ENCODE assay signal across 8 mouse cellular contexts in the genomic region with DNA sequence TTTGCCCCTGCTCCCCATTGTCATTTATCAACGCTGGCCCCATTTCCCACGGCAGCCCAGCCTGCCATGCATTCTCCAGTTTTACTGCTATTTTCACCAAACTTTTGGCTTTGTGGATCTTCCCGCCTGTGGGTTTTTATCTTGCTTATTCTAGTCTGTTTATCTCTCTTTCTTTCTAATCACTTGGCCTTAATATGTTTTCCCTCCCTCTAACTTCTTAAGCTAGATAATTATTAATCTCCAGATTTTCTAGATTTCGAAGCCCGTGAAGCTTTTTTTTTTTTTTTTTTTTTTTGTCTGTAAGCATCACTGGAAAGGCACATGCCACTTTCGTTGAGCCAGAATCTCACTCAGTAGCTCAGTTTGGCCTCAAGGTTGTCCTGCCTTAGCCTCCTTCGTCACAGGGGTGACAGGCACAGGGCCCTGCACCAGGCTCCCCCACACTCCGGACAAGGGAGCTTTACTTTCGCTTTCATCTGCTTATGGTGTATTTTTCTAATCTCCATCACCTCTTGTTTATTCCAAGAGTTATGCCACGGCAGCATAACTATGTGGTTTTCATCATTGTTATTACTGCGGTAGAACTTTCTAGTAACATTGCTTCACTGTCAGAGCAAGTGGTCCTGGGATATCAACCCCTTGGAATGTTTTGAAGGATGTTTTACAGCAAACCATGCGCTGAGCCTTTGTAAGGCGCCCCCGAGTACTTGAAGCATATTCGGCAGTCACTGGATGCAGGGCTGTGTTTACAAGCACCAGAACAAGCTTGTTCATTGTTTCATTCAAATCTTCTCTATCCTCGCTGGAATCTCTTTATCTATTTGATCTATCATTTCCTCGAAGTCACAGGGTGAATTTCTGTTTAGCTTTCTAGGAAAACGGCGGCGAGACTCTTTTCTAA.
DNase-seq lines count a peak whose midpoint lies in the region; ATAC-seq and TF ChIP-seq lines count a peak whose summit lies in the region.

No protein-coding gene starts in this region.

- H3K9me3 ChIP-seq in hindbrain, postnatal 0 days (ENCODE audit: low read length): no peaks in the 10 kb centered on the region
- no peaks in the 10 kb centered on the region for H3K9me3 ChIP-seq in hindbrain, embryonic 10.5 days
- H3K9me3 ChIP-seq in intestine, embryonic 14.5 days (ENCODE audit: control insufficient read depth, low read length): no peaks in the 10 kb centered on the region

- no peaks in the 10 kb centered on the region for H3K4me1 ChIP-seq in hindbrain, postnatal 0 days (ENCODE audit: insufficient read depth, low read length)
- peaks cover 22% of the 10 kb centered on the region for H3K4me1 ChIP-seq in hindbrain, embryonic 10.5 days (replicated peaks)
- peaks cover 20% of the 10 kb centered on the region for H3K4me1 ChIP-seq in intestine, embryonic 14.5 days (replicated peaks; ENCODE audit: control insufficient read depth, insufficient read depth, low read length)

- H3K27me3 ChIP-seq in hindbrain, postnatal 0 days (ENCODE audit: insufficient read depth, low read length): no peaks in the 10 kb centered on the region
- peaks cover 30% of the 10 kb centered on the region for H3K27me3 ChIP-seq in hindbrain, embryonic 10.5 days (ENCODE audit: insufficient read depth, poor library complexity, severe bottlenecking)
- H3K27me3 ChIP-seq in intestine, embryonic 14.5 days (replicated peaks; ENCODE audit: control insufficient read depth, insufficient read depth, low read length): no peaks in the 10 kb centered on the region

- no peak for TF ChIP-seq CTCF in hindbrain, postnatal 0 days (IDR thresholded peaks at IDR 0.05; ENCODE audit: low read depth)

- WGBS in hindbrain, postnatal 0 days: 58% methylated on average over 20 of the region's 20 CpGs
- 76% methylated on average over 20 of the region's 20 CpGs for WGBS in hindbrain, embryonic 10.5 days
- WGBS in intestine, embryonic 14.5 days: 46% methylated on average over 20 of the region's 20 CpGs

- H3K27ac ChIP-seq in hindbrain, postnatal 0 days: no peak overlapping the region
- H3K27ac ChIP-seq in hindbrain, embryonic 10.5 days: no peak overlapping the region
- H3K27ac ChIP-seq in intestine, embryonic 14.5 days (ENCODE audit: low read depth): no peak overlapping the region

- H3K36me3 ChIP-seq in hindbrain, postnatal 0 days (ENCODE audit: insufficient read depth, low read length): no peaks in the 10 kb centered on the region
- H3K36me3 ChIP-seq in hindbrain, embryonic 10.5 days: no peaks in the 10 kb centered on the region
- no peaks in the 10 kb centered on the region for H3K36me3 ChIP-seq in intestine, embryonic 14.5 days (ENCODE audit: control insufficient read depth, insufficient read depth, low read length)

- peak overlapping the region; percentile 23 for H3K4me2 ChIP-seq in hindbrain, postnatal 0 days (ENCODE audit: low read depth, low read length)
- 0 out of 2 replicates have a peak overlapping the region, but pooled peaks have one; percentile 20 for H3K4me2 ChIP-seq in intestine, embryonic 14.5 days (ENCODE audit: low read length)

- no peak for ATAC-seq in hindbrain, postnatal 0 days
- ATAC-seq in intestine, embryonic 14.5 days (replicated peaks; ENCODE audit: low FRiP score, low TSS enrichment, low read depth): no peak
- ATAC-seq in megakaryocyte-erythroid progenitor cell, adult 5-6 weeks (replicated peaks; ENCODE audit: low FRiP score, low TSS enrichment, poor library complexity, severe bottlenecking): no peak

- no peak for DNase-seq in hindbrain, postnatal 0 days (ENCODE audit: low spot score)
- no peak for DNase-seq in hindbrain, embryonic 10.5 days (ENCODE audit: low spot score)
- peak; percentile 47 for DNase-seq in adrenal gland, postnatal 10 days
- DNase-seq in intestine, embryonic 14.5 days (ENCODE audit: low spot score): no peak
- peak; percentile 53 for DNase-seq in lung, postnatal 36 days
- no peak for DNase-seq in layer of hippocampus, adult 18-20 months (ENCODE audit: low spot score in 2 of 2)
- DNase-seq in MN1 (ENCODE audit: low spot score): no peak

- H3K9ac ChIP-seq in hindbrain, postnatal 0 days (replicated peaks; ENCODE audit: low read length): no peak overlapping the region
- no peak overlapping the region for H3K9ac ChIP-seq in intestine, embryonic 14.5 days (ENCODE audit: low read length)

- no peak overlapping the region for H3K4me3 ChIP-seq in hindbrain, postnatal 0 days (ENCODE audit: low read length)
- H3K4me3 ChIP-seq in hindbrain, embryonic 10.5 days: no peak overlapping the region
- no peak overlapping the region for H3K4me3 ChIP-seq in intestine, embryonic 14.5 days (ENCODE audit: low read depth, low read length)

Comparison
In these comparisons a context has a peak if more than half of its experiments do, and no peak if none do; other contexts are left out.
1. DNase-seq: peak in adrenal gland, postnatal 10 days (single experiment) and lung, postnatal 36 days (single experiment); none in hindbrain, postnatal 0 days (single experiment), hindbrain, embryonic 10.5 days (single experiment), intestine, embryonic 14.5 days (single experiment), layer of hippocampus, adult 18-20 months (0 of 2) and MN1 (single experiment).